Mouse (Mus musculus): ENCODE data around the gene Ttc28.

DNA sequence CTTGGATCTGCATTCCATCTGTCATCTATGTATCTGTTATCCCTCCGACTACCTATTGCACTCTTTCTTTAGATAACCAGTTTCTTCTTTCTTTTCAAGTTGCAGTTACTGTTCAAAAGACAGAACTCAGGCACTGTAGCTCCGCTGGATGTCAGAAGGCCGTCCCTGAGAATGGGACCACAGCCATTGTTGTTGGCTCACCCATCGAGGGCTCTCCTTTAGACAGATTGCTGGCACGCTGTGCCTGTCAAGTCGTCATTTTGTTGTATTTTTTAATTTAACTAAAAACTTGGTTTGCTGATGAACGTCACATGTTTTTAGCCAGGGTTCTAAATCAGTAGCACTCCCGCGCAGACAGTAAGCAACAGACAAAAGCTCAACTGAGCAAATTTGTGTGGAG, 124.1 kb downstream of the Ttc28 start:
- no peak for TF ChIP-seq ZC3H11A (IDR thresholded peaks at IDR 0.05; ENCODE audit: borderline replicate concordance, low read depth, low read length)
- TF ChIP-seq MAFK (IDR thresholded peaks at IDR 0.05; ENCODE audit: insufficient read depth, low read depth, low read length): no peak
